Mouse (Mus musculus): ENCODE data around the gene Kdm4a. TPM values are rescaled to one million over a fixed set of nuclear protein-coding genes. Genes with fewer than 3 reads are reported as not detected.

Gene Kdm4a
- polyA plus RNA-seq (2016; fragmentation: Nextera tagmentation; extraction: Ambion mirVana): 30.3 and 32.9 TPM in 2 replicates

DNA sequence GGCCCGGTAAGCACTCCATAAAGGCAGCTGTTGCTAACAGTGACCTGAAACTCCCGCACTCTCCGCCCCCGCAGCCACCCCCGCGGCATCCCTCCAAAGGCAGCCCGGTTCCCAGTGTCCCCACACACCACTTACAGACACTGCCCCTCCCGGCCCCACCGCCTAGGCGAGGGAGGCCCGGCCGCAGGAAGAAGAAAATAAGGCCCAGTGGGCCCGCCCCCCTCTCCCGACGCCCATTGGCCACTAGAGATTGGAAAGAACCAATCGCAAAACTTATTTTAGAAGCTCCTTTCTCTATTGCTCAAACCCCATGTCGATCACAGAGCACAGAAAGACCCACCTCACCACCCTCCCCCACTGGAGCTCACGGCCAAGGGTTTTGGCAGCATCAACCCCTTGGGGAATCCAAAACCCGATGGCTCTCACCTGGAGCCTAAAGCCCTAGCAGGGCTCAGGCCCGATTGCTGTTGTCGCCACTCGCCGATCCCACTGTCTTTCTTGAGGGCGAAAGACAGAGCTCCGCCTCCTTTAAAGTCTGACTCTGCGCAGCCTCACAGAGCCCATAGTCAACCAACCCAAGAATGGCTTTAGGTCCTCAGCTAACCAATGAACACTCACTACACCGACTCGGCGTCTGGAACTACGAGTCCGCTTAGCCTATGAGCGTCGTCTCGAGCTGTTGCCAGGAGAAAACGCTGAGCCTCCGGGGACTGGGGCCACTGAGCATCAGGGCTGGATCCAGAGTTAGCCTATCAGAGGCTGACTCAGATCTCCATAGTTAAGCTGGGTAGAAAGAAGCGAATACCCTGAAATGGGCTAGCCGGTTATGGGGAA lies at the start of gene Kdm4a:
Gene Kdm4a (minus strand): TSS at position 577 of the 834 bp plus-strand sequence.
- under 1% methylated on average over 38 of the region's 38 CpGs for WGBS
- no peaks in the 10 kb centered on the region for H3K27me3 ChIP-seq (ENCODE audit: poor library complexity, severe bottlenecking)
- DNase-seq (ENCODE audit: extremely low spot score, low spot score): peak; percentile 92
- H3K36me3 ChIP-seq (replicated peaks): peaks cover 28% of the 10 kb centered on the region
- H3K4me3 ChIP-seq: peak within 1 kb of the TSS; percentile 71
- H3K9me3 ChIP-seq: no peaks in the 10 kb centered on the region
- peaks cover 19% of the 10 kb centered on the region for H3K4me1 ChIP-seq
- H3K27ac ChIP-seq: peak within 1 kb of the TSS; percentile 95

DNA sequence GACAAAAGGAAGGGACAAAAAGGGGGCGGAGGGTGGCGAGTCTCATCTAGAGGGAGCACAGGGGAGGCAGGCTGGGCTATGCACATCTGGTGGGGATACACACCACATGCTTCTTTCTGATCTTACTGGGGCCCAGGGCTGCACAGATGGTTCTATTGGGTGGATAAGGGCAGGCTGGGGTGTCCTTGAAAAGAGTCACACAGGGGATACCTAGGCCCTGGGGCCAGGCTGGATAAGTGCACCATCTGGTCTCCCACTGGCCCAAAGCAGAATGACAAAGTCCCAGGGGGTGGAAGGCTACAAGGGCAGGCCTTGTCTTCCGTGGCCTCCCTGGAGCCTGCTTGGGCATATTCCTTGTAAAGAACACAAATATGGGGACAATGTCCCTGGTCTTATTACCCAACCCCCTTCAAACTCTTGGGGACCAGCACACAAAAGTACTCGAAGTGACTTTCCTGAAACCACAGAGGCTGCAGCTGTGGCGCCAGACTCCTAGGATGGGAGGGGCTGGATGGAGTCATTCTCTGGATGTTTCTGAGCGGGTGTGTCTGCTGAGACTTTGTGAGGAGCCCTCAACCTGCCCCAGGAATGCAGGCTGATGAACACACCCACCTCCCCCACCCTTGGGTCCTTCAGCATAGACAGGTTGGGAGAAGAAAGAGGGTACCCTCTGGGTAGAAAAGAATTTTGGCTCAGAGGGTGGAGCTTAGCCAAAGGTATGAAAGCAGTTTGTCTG lies 49.4 kb upstream of the Kdm4a start:
- H3K9me3 ChIP-seq: no peaks in the 10 kb centered on the region
- 0 out of 2 replicates have a peak overlapping the region, but pooled peaks have one; percentile 51 for H3K27ac ChIP-seq
- no peaks in the 10 kb centered on the region for H3K27me3 ChIP-seq (ENCODE audit: poor library complexity, severe bottlenecking)
- 0 out of 2 replicates have a peak, but pooled peaks cover 3% of the 10 kb centered on the region for H3K4me1 ChIP-seq
- no peak for DNase-seq (ENCODE audit: extremely low spot score, low spot score)
- H3K36me3 ChIP-seq (replicated peaks): peaks cover 100% of the 10 kb centered on the region
- H3K4me3 ChIP-seq: no peak overlapping the region
- 85% methylated on average over 6 of the region's 6 CpGs for WGBS

DNA sequence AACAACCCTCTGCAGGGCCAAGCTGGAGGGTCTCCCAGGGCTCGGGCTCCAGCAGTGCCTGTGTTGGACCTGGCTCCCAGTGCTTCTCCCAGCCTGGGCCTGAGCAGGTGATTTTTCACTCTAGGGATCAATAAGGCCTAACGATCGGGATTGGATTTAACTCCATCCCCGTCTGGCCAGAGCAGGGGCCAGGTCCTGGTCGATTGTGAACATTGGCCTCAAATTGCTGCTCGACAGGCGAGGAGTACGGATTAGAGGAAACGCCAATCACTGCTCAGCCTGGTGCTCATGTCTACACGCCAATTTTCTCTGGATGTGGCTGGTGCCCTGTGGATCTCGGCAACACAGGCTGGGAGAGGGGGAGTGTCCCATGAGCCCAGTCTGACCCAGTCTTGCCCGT lies 47.6 kb upstream of the Kdm4a start:
- Histone ChIP-seq H3K36me3 (replicated peaks) (peaks cover 100% of the 10 kb centered on the region), H3K4me1 (no peaks in the 10 kb centered on the region), H3K27me3 (ENCODE audit: poor library complexity, severe bottlenecking) (no peaks in the 10 kb centered on the region), H3K9me3 (no peaks in the 10 kb centered on the region), H3K27ac (no peak overlapping the region; the same call in 1 of the 2 replicates), H3K4me3 (no peak overlapping the region)
- 87% methylated on average over 12 of the region's 12 CpGs for WGBS
- no peak for DNase-seq (ENCODE audit: extremely low spot score, low spot score)

DNA sequence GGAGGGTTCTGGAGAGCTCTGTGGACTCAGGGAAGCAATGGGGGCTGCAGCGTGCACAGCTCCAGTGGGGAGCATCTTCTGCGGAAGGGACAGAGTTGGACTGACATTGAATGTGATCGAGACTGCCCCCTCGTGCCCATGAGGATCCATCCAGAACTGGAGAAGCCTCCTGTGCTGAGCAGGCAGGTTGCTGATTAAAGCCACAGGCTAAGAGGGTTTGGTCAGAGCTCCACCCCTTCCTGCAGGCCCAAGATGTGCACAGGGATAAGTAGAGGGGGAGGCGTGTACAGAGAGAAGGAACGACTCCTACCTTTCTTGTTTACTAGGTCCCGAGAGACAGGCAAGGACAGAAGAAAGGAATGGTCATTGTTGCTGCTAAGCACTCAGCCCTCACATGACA lies 41.4 kb upstream of the Kdm4a start:
- Histone ChIP-seq H3K27me3 (ENCODE audit: poor library complexity, severe bottlenecking) (no peaks in the 10 kb centered on the region), H3K36me3 (replicated peaks) (peaks cover 100% of the 10 kb centered on the region), H3K4me3 (no peak overlapping the region), H3K9me3 (no peaks in the 10 kb centered on the region), H3K27ac (no peak overlapping the region), H3K4me1 (no peaks in the 10 kb centered on the region)
- 89% methylated on average over 7 of the region's 7 CpGs for WGBS
- DNase-seq (ENCODE audit: extremely low spot score, low spot score): no peak

DNA sequence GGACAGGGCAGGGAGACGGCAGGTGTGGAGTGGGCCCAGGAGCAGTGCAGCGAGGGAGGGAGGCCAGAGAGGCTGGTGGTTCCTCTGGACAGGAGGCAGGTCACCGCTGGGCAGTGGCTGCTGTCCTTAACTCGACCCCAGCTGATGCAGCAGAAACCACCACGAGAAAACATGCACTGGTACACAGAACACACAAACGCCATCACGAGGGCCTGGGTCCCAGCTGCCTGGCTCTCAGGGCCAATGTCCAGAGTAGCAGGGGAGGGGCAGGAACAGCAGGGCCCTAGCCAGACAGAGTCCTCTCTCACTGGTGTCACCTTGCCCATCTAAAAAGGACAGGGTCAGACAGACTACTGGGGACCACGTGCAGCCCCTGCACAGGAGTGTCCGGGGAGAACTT lies 40.9 kb upstream of the Kdm4a start:
- Histone ChIP-seq H3K4me3 (no peak overlapping the region), H3K27me3 (ENCODE audit: poor library complexity, severe bottlenecking) (no peaks in the 10 kb centered on the region), H3K4me1 (no peaks in the 10 kb centered on the region), H3K9me3 (no peaks in the 10 kb centered on the region), H3K36me3 (replicated peaks) (peaks cover 100% of the 10 kb centered on the region), H3K27ac (no peak overlapping the region)
- no peak for DNase-seq (ENCODE audit: extremely low spot score, low spot score)
- 92% methylated on average over 9 of the region's 9 CpGs for WGBS

DNA sequence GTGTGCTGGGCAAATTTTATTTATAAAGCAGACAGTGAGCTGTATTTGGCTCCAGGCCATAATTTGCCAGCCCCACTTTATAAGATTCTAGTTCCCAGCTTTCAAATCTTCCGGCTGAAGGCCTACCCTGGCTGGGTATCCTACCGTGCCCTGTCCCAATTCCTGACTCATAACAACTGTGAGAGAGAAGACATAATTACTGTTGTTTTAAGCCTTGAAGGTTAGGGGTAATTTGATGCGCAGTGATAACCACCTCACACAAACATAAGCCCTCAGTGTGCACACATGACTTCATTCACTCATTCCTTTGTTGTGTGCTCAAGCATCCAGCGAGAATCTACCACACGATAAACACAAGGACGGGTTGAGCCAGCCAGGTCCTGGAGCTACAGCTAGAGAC lies 39.6 kb upstream of the Kdm4a start:
- no peaks in the 10 kb centered on the region for H3K27me3 ChIP-seq (ENCODE audit: poor library complexity, severe bottlenecking)
- no peak overlapping the region for H3K4me3 ChIP-seq
- H3K36me3 ChIP-seq (replicated peaks): peaks cover 100% of the 10 kb centered on the region
- H3K9me3 ChIP-seq: no peaks in the 10 kb centered on the region
- no peaks in the 10 kb centered on the region for H3K4me1 ChIP-seq
- no peak overlapping the region for H3K27ac ChIP-seq
- DNase-seq (ENCODE audit: extremely low spot score, low spot score): no peak
- 93% methylated on average over 6 of the region's 6 CpGs for WGBS

DNA sequence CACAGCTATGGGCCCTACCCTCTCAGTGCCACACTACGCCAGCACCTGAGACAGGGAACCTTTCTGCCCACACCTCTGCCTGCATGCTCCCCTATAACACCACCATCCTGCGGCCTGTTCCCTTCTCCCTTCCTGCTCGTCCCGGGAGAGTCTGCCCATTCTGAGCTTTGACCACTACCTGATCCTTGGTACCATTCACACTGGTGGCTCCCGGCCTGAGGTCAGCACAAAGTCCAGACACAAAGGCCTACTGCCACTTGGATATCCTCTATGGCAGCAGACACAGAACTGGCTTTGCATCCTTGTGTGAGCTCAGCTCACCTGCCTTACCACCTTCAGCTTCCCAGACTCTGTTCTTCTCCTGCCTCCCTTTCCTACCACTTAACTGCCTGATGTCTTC lies 38.7 kb upstream of the Kdm4a start:
- 88% methylated on average over 5 of the region's 5 CpGs for WGBS
- H3K4me1 ChIP-seq: no peaks in the 10 kb centered on the region
- no peaks in the 10 kb centered on the region for H3K9me3 ChIP-seq
- H3K27me3 ChIP-seq (ENCODE audit: poor library complexity, severe bottlenecking): no peaks in the 10 kb centered on the region
- H3K4me3 ChIP-seq: no peak overlapping the region
- no peak overlapping the region for H3K27ac ChIP-seq
- no peak for DNase-seq (ENCODE audit: extremely low spot score, low spot score)
- peaks cover 100% of the 10 kb centered on the region for H3K36me3 ChIP-seq (replicated peaks)

DNA sequence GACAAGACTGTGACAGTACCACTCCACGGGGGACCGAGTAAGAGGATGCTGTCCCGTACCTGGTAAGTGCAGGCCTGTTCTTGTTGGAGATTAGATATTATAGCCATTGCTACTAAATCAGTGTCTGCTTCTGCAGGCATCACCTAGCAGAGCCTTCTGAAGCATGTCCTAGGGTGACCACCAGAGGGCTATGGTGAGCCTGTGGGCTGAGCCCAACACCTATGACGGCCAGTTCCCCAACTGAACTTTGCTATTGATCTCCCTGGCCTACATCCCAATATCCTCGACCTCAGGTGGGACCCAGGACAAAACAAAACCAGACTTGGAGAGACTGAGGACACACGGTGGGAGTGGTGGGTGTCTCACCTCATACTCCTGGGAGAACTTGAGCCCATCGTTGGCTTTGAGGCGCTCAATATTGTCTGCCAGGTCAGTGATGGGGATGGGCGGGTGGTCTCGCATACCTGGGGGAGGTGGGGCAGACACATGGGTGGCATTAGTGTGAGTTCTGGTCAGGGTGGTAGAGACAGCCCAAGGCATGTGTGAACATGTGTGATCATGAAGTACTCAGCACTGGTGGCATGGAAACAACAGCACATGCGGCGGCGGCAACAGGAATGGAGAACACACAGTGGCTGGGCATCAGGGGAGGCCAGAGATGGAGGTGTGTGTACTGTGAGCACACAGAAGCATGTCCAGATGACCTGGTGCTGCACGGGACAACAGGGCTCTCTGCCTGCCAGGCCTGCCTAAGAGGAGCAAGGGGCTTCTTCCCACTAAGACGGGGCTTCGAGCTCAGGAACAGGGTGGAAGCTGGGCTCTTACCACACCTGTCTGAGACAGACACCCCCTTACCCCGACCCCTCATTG lies 37.1 kb upstream of the Kdm4a start:
- H3K36me3 ChIP-seq (replicated peaks): peaks cover 100% of the 10 kb centered on the region
- no peak overlapping the region for H3K27ac ChIP-seq
- no peaks in the 10 kb centered on the region for H3K9me3 ChIP-seq
- 83% methylated on average over 17 of the region's 17 CpGs for WGBS
- peak; percentile 42 for DNase-seq (ENCODE audit: extremely low spot score, low spot score)
- H3K27me3 ChIP-seq (ENCODE audit: poor library complexity, severe bottlenecking): no peaks in the 10 kb centered on the region
- H3K4me3 ChIP-seq: no peak overlapping the region
- no peaks in the 10 kb centered on the region for H3K4me1 ChIP-seq

DNA sequence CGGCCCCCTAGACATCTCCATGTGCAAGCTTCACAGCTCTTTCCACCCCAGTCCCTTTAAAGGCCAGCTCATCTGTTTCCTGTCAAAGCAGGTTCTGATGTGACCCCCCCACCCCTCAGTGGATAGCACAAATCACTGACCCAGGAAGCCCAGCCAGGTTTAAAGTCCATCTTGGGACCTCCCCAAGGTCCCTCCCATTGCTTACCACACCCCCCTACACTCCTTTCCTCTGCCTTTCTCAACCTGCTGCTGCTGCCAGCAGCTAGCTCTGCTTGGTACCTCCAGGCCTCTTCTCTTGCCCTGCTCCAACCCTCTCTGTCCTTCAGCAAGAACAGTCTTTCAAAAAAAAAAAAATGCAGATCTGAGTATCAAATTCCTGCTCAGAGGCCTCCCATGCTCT lies 35.0 kb upstream of the Kdm4a start:
- Histone ChIP-seq H3K9me3 (no peaks in the 10 kb centered on the region), H3K27me3 (ENCODE audit: poor library complexity, severe bottlenecking) (no peaks in the 10 kb centered on the region), H3K4me3 (no peak overlapping the region), H3K4me1 (no peaks in the 10 kb centered on the region), H3K36me3 (replicated peaks) (peaks cover 100% of the 10 kb centered on the region), H3K27ac (no peak overlapping the region)
- DNase-seq (ENCODE audit: extremely low spot score, low spot score): no peak
- 94% methylated on average over 1 of the region's 1 CpGs for WGBS

DNA sequence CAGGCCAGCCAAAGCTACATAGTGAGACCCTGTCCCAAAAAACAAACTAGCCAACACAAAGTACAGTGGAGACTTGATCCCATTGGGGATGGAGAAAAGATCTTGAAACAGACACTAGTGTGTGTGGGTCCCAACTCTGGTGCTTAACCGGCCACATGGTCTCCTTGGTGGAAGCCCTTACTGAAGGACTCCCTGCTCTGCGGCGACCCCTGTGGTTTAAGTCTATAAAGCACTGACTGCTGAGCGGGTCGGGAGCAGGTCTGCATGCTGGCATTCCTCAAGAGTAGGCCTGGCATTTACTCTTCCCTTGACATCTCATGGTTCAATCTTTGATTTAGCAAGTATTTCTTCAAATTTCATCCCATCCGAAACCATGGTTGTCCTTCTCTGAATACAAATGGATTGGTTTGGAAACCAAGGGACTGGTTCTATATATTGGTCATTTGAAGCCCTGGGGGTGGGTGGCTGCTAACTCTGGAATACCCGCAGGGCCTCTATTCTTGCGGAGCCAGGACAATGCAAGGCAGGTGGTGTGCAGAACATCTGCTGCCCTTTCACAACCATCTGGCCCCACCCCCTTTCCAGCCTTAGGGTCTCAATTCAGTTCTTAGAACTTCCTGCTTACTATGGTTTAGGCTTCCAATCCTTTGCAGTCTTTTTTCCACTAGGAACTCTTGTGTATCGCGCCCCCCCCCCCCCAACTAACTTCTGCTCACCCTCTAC lies 27.2 kb upstream of the Kdm4a start:
- H3K27ac ChIP-seq: peak overlapping the region; percentile 58; the same call in 1 of the 2 replicates
- no peaks in the 10 kb centered on the region for H3K9me3 ChIP-seq
- WGBS: 57% methylated on average over 10 of the region's 10 CpGs
- no peaks in the 10 kb centered on the region for H3K27me3 ChIP-seq (ENCODE audit: poor library complexity, severe bottlenecking)
- H3K36me3 ChIP-seq (replicated peaks): peaks cover 49% of the 10 kb centered on the region
- H3K4me3 ChIP-seq: no peak overlapping the region
- H3K4me1 ChIP-seq: peaks cover 23% of the 10 kb centered on the region
- DNase-seq (ENCODE audit: extremely low spot score, low spot score): no peak

DNA sequence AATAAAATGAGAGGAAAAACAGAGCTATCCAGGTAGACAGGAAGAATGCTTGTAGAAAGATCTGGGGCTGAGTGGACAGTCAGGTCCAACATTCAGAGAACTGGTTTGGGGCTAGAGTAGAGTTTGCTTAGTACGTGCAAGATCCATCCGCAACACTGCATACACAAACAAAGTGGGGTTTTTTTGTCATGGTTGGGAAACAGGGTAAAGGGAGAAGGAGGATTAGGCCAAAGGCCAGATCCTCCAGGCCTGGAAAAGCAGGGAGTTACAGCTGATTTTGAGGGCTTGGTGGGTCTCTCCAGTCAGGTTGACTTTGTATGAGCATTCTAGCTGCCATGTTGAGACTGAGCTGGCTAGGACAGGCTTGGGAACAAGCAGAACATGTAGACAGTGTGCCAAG lies 26.1 kb upstream of the Kdm4a start:
- Histone ChIP-seq H3K36me3 (replicated peaks) (peaks cover 37% of the 10 kb centered on the region), H3K4me3 (no peak overlapping the region), H3K9me3 (no peaks in the 10 kb centered on the region), H3K27ac (no peak overlapping the region), H3K27me3 (ENCODE audit: poor library complexity, severe bottlenecking) (no peaks in the 10 kb centered on the region), H3K4me1 (peaks cover 23% of the 10 kb centered on the region)
- DNase-seq (ENCODE audit: extremely low spot score, low spot score): no peak
- WGBS: 95% methylated on average over 2 of the region's 2 CpGs

DNA sequence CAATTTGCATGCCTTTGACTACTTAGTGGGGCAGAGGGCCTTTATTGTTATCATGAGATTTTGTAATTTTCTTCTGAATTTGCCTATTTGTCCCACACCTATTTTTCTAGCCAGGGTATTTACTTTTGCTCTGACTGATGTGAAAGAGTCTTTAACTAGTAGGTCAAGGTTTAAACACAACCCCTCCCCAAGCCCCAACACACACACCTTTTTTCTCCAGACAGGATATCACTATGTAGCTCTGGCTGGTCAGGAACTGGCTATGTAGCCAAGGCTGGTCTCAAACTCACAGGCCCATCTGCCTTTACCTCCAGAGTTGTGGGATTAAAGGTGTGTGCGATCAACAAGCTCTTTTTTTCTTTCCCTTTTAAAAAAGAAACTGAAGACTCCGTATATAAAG lies 19.2 kb upstream of the Kdm4a start:
- H3K27ac ChIP-seq: no peak overlapping the region
- H3K9me3 ChIP-seq: no peaks in the 10 kb centered on the region
- no peak overlapping the region for H3K4me3 ChIP-seq
- no peak for DNase-seq (ENCODE audit: extremely low spot score, low spot score)
- H3K4me1 ChIP-seq: no peaks in the 10 kb centered on the region
- no peaks in the 10 kb centered on the region for H3K36me3 ChIP-seq (replicated peaks)
- WGBS: 91% methylated on average over 2 of the region's 2 CpGs
- no peaks in the 10 kb centered on the region for H3K27me3 ChIP-seq (ENCODE audit: poor library complexity, severe bottlenecking)
